Mouse (Mus musculus) kidney, embryonic 14.5 days (tissue): ENCODE measurements at regions not wholly inside any gene's neighbourhood (a gene's known extent, or its start where the extent isn't known, plus 50 kb on each side); places are given as distances from the start of the nearest gene placed in this dataset.

ENCODE experiments used
- ATAC-seq: fragments of 200-750 bp; cut with Nextera tagmentation; 2 replicates; pipeline ENCODE4 v1.8.0; 2017; ENCODE audit warnings: moderate number of reproducible peaks, mild to moderate bottlenecking, moderate TSS enrichment, moderate library complexity; ENCODE audit not compliant: low FRiP score, low TSS enrichment
- H3K27ac ChIP-seq: fragments of 300-500 bp; sonication (generic); 2 replicates; pipeline ENCODE4 v1.5.1; 2014; ENCODE audit warnings: low read depth, mild to moderate bottlenecking, low read length, moderate library complexity, mixed read lengths
- H3K27me3 ChIP-seq: fragments of 300-500 bp; sonication (generic); 2 replicates; pipeline ENCODE4 v1.6.1; 2014; ENCODE audit warnings: mild to moderate bottlenecking, low read length; ENCODE audit not compliant: control insufficient read depth, insufficient read depth
- H3K36me3 ChIP-seq: fragments of 300-500 bp; sonication (generic); 2 replicates; pipeline ENCODE4 v1.6.1; 2014; ENCODE audit warnings: low read length, mixed read lengths; ENCODE audit not compliant: control insufficient read depth, insufficient read depth
- H3K4me1 ChIP-seq: fragments of 300-500 bp; sonication (generic); 2 replicates; pipeline ENCODE4 v1.6.1; 2014; ENCODE audit warnings: low read length, mixed read lengths; ENCODE audit not compliant: control insufficient read depth, insufficient read depth
- H3K4me2 ChIP-seq: fragments of 300-500 bp; sonication (generic); replicated peaks from 2 replicates; pipeline ENCODE4 v1.6.1; 2014; ENCODE audit warnings: low read depth, mild to moderate bottlenecking, low read length
- H3K4me3 ChIP-seq: fragments of 300-500 bp; sonication (generic); 2 replicates; pipeline ENCODE4 v1.5.1; 2014; ENCODE audit warnings: mild to moderate bottlenecking, low read length
- H3K9ac ChIP-seq: fragments of 300-500 bp; sonication (generic); 2 replicates; pipeline ENCODE4 v1.6.1; 2014; ENCODE audit warnings: low read depth, mild to moderate bottlenecking, low read length, moderate library complexity
- H3K9me3 ChIP-seq: fragments of 300-500 bp; sonication (generic); 2 replicates; pipeline ENCODE4 v1.6.1; 2016; ENCODE audit warnings: low read length; ENCODE audit not compliant: control insufficient read depth
- WGBS: fragments of 180-500 bp; shearing (Covaris S2); extraction: QIAGEN DNeasy Blood & Tissue Kit; methylation state at CpG from one replicate; pipeline ENCODE4 v1.1.7; 2014; 5-methylcytosine and 5-hydroxymethylcytosine counted together

- Histone ChIP-seq H3K4me3 (no peak overlapping the region), H3K36me3 (no peaks in the 10 kb centered on the region), H3K4me2 (no peak overlapping the region), H3K9ac (no peak overlapping the region), H3K27me3 (no peaks in the 10 kb centered on the region), H3K4me1 (peaks cover 4% of the 10 kb centered on the region; the same call in 1 of the 2 replicates), H3K9me3 (no peaks in the 10 kb centered on the region), H3K27ac (no peak overlapping the region)
- 87% methylated on average over 2 of the region's 2 CpGs for WGBS
- ATAC-seq = no peak
These were observed 78.7 kb upstream of the Lifr start for GRCm38 (mm10) chr15:7011696-7012070.

GRCm38 (mm10) chr15:7012446-7012845 lies 78.0 kb upstream of the Lifr start:
- Histone ChIP-seq H3K4me3 (no peak overlapping the region), H3K27me3 (no peaks in the 10 kb centered on the region), H3K36me3 (no peaks in the 10 kb centered on the region), H3K4me2 (no peak overlapping the region), H3K4me1 (peaks cover 6% of the 10 kb centered on the region; the same call in 1 of the 2 replicates), H3K9ac (no peak overlapping the region), H3K9me3 (no peaks in the 10 kb centered on the region), H3K27ac (no peak overlapping the region)
- no peak for ATAC-seq
- WGBS = 92% methylated on average over 6 of the region's 6 CpGs

- Histone ChIP-seq H3K4me1 (peaks cover 6% of the 10 kb centered on the region; the same call in 1 of the 2 replicates), H3K36me3 (no peaks in the 10 kb centered on the region), H3K4me2 (no peak overlapping the region), H3K9me3 (no peaks in the 10 kb centered on the region), H3K4me3 (no peak overlapping the region), H3K27ac (no peak overlapping the region), H3K9ac (no peak overlapping the region), H3K27me3 (no peaks in the 10 kb centered on the region)
- WGBS = 68% methylated on average over 5 of the region's 5 CpGs
- ATAC-seq = no peak
These were observed 77.4 kb upstream of the Lifr start for GRCm38 (mm10) chr15:7013047-7013446.

GRCm38 (mm10) chr15:7014984-7015383 lies 75.4 kb upstream of the Lifr start:
- WGBS = 32% methylated on average over 2 of the region's 2 CpGs
- Histone ChIP-seq H3K9me3 (no peaks in the 10 kb centered on the region), H3K4me1 (peaks cover 6% of the 10 kb centered on the region; the same call in 1 of the 2 replicates), H3K9ac (no peak overlapping the region), H3K36me3 (no peaks in the 10 kb centered on the region), H3K4me2 (no peak overlapping the region), H3K27ac (no peak overlapping the region; the same call in 1 of the 2 replicates), H3K27me3 (no peaks in the 10 kb centered on the region), H3K4me3 (no peak overlapping the region)
- ATAC-seq = peak; percentile 73

- Histone ChIP-seq H3K4me1 (peaks cover 6% of the 10 kb centered on the region; the same call in 1 of the 2 replicates), H3K27ac (peak overlapping the region; percentile 31; the same call in 1 of the 2 replicates), H3K4me2 (no peak overlapping the region), H3K4me3 (no peak overlapping the region), H3K9me3 (no peaks in the 10 kb centered on the region), H3K27me3 (no peaks in the 10 kb centered on the region), H3K36me3 (no peaks in the 10 kb centered on the region), H3K9ac (no peak overlapping the region)
- WGBS = 40% methylated on average over 3 of the region's 3 CpGs
- peak; percentile 22; the same call in 1 of the 2 replicates for ATAC-seq
These were observed 74.4 kb upstream of the Lifr start for GRCm38 (mm10) chr15:7016018-7016417.

- ATAC-seq = no peak
- H3K27ac ChIP-seq = no peak overlapping the region
- H3K9ac ChIP-seq = no peak overlapping the region
- H3K4me2 ChIP-seq = no peak overlapping the region
- peaks cover 6% of the 10 kb centered on the region; the same call in 1 of the 2 replicates for H3K4me1 ChIP-seq
- no peaks in the 10 kb centered on the region for H3K36me3 ChIP-seq
- H3K27me3 ChIP-seq = no peaks in the 10 kb centered on the region
- H3K4me3 ChIP-seq = no peak overlapping the region
- WGBS = 45% methylated on average over 6 of the region's 6 CpGs
- no peaks in the 10 kb centered on the region for H3K9me3 ChIP-seq
These were observed 73.1 kb upstream of the Lifr start for GRCm38 (mm10) chr15:7017281-7017845.

- Histone ChIP-seq H3K9me3 (peaks cover 3% of the 10 kb centered on the region; the same call in 1 of the 2 replicates), H3K9ac (no peak overlapping the region)
- no peak for ATAC-seq
These were observed 67.8 kb upstream of the Lifr start for GRCm38 (mm10) chr15:7022660-7023059.

GRCm38 (mm10) chr15:7025194-7025593 lies 65.2 kb upstream of the Lifr start:
- Histone ChIP-seq H3K27ac (no peak overlapping the region), H3K4me1 (no peaks in the 10 kb centered on the region), H3K9ac (no peak overlapping the region), H3K27me3 (no peaks in the 10 kb centered on the region), H3K9me3 (peaks cover 3% of the 10 kb centered on the region; the same call in 1 of the 2 replicates), H3K4me3 (no peak overlapping the region), H3K4me2 (no peak overlapping the region), H3K36me3 (no peaks in the 10 kb centered on the region)
- 66% methylated on average over 4 of the region's 4 CpGs for WGBS
- no peak for ATAC-seq

More at GRCm38 (mm10) chr15:7022660-7023059, 67.8 kb upstream of the Lifr start:
- no peaks in the 10 kb centered on the region for H3K4me1 ChIP-seq
- no peaks in the 10 kb centered on the region for H3K36me3 ChIP-seq
- H3K4me3 ChIP-seq = no peak overlapping the region
- H3K27ac ChIP-seq = no peak overlapping the region
- no peak overlapping the region for H3K4me2 ChIP-seq
- H3K27me3 ChIP-seq = no peaks in the 10 kb centered on the region

- Histone ChIP-seq H3K4me3 (no peak overlapping the region), H3K4me2 (no peak overlapping the region), H3K27me3 (no peaks in the 10 kb centered on the region), H3K27ac (no peak overlapping the region), H3K36me3 (no peaks in the 10 kb centered on the region), H3K4me1 (no peaks in the 10 kb centered on the region), H3K9ac (no peak overlapping the region), H3K9me3 (no peaks in the 10 kb centered on the region)
- WGBS = 67% methylated on average over 6 of the region's 6 CpGs
- no peak for ATAC-seq
These were observed 58.9 kb upstream of the Lifr start for GRCm38 (mm10) chr15:7031297-7032043.
